Mouse (Mus musculus): ENCODE measurements around the gene Tamm41. TPM values are rescaled to one million over a fixed set of nuclear protein-coding genes. Genes with fewer than 3 reads are reported as not detected.

Tamm41 gene
- polyA plus RNA-seq, 1 experiment from 2014 or later = 45.0 TPM

DNA sequence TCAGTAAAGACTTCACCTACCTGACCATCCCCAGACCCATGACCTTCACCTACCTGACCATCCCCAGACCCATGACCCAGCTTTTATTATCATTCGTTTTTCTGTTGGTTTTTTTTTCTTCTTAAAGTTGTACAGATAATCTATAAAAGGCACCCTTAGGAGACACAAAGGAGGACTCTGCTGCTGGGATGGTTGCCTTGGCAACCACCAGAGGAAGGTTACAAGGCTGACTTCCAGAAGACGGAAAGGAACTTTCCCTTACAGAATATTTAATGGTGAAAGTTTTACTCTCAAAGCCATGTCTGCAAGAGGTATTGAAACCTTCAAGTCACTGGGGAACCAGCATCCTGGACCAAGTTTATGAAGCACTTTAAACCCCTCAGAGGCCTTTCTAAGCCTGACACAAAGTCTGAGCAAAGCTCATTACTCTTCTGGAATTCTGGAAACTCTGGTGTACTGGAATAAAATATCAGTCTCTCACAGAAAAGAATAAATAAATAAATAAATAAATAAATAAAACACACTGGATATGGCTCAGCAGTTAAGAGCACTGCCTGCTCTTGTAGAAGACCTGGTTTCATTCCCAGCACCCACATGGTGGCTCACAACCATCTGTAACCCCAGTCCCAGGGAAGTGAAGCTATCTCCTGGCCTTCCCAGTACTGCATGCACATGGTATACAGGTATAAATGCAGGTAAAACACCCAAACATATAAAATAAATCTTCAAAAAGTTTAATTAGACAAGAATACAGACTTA is 71.1 kb downstream of the Tamm41 start:
- Histone ChIP-seq H3K36me3 (ENCODE audit: control insufficient read depth, insufficient read depth, low read length) (no peaks in the 10 kb centered on the region), H3K9ac (ENCODE audit: low read depth, low read length) (no peak overlapping the region), H3K27ac (ENCODE audit: low read depth, low read length) (no peak overlapping the region), H3K4me2 (no peak overlapping the region), H3K4me3 (ENCODE audit: low read depth, low read length) (no peak overlapping the region), H3K4me1 (ENCODE audit: control insufficient read depth, insufficient read depth, low read length) (peaks cover 10% of the 10 kb centered on the region), H3K27me3 (ENCODE audit: control insufficient read depth, insufficient read depth, low read length) (peaks cover 35% of the 10 kb centered on the region), H3K9me3 (replicated peaks; ENCODE audit: control insufficient read depth, low read length) (peaks cover 3% of the 10 kb centered on the region; the same call in 1 of the 2 replicates)
- 42% methylated on average over 2 of the region's 2 CpGs for WGBS (ENCODE audit: insufficient replicate concordance)
- ATAC-seq (replicated peaks; ENCODE audit: insufficient number of reproducible peaks, low FRiP score, low TSS enrichment) = no peak

DNA sequence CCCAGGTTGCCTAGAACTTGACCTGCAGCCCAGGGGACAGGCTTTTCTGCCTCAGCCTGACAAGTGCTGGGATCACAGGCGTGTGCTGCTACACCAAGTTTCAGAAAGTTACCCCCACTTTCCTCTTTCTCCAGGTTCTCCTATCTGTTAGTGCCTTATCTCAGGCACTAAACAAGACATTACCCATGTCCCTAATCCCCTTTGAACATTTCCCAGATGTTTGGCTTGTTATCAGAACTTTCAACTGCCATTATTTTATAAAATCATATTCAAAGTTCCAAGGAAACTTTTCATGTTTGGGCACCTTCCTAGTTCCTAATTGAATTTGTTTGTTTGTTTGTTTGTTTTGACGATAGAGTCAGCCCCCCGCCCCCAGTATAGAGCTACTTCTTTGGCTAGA is 71.9 kb downstream of the Tamm41 start:
- 57% methylated on average over 3 of the region's 3 CpGs for WGBS (ENCODE audit: insufficient replicate concordance)
- no peak overlapping the region for H3K4me3 ChIP-seq (ENCODE audit: low read depth, low read length)
- ATAC-seq (replicated peaks; ENCODE audit: insufficient number of reproducible peaks, low FRiP score, low TSS enrichment) = no peak
- no peaks in the 10 kb centered on the region for H3K36me3 ChIP-seq (ENCODE audit: control insufficient read depth, insufficient read depth, low read length)
- no peak overlapping the region for H3K9ac ChIP-seq (ENCODE audit: low read depth, low read length)
- H3K9me3 ChIP-seq (replicated peaks; ENCODE audit: control insufficient read depth, low read length) = peaks cover 1% of the 10 kb centered on the region; the same call in 1 of the 2 replicates
- H3K27me3 ChIP-seq (ENCODE audit: control insufficient read depth, insufficient read depth, low read length) = peaks cover 35% of the 10 kb centered on the region
- H3K27ac ChIP-seq (ENCODE audit: low read depth, low read length) = no peak overlapping the region
- no peak overlapping the region for H3K4me2 ChIP-seq
- peaks cover 10% of the 10 kb centered on the region for H3K4me1 ChIP-seq (ENCODE audit: control insufficient read depth, insufficient read depth, low read length)

DNA sequence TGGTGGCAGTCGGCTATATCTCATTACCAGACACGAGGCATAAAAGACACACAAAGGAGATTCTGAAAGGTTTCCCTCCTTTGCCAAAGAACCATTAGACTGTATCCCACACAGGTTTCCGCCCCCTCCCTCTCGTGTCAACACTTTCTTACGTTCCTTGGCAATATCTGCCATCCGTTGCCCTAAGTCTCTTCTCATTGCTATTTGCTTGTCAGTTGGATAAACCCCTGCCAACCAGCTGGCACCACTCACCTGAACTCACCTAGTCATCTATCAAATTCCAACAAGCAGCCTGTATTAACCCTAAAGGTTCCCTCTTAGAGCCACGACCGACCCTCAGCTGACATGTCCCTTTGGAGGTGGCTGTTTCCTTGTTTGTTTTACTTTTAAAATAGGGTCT is 72.3 kb downstream of the Tamm41 start:
- no peak for ATAC-seq (replicated peaks; ENCODE audit: insufficient number of reproducible peaks, low FRiP score, low TSS enrichment)
- H3K4me2 ChIP-seq = no peak overlapping the region
- peaks cover 34% of the 10 kb centered on the region for H3K27me3 ChIP-seq (ENCODE audit: control insufficient read depth, insufficient read depth, low read length)
- no peak overlapping the region for H3K4me3 ChIP-seq (ENCODE audit: low read depth, low read length)
- WGBS (ENCODE audit: insufficient replicate concordance) = 62% methylated on average over 8 of the region's 8 CpGs
- H3K4me1 ChIP-seq (ENCODE audit: control insufficient read depth, insufficient read depth, low read length) = peaks cover 10% of the 10 kb centered on the region
- no peak overlapping the region for H3K9ac ChIP-seq (ENCODE audit: low read depth, low read length)
- H3K9me3 ChIP-seq (replicated peaks; ENCODE audit: control insufficient read depth, low read length) = no peaks in the 10 kb centered on the region
- H3K27ac ChIP-seq (ENCODE audit: low read depth, low read length) = no peak overlapping the region
- no peaks in the 10 kb centered on the region for H3K36me3 ChIP-seq (ENCODE audit: control insufficient read depth, insufficient read depth, low read length)

DNA sequence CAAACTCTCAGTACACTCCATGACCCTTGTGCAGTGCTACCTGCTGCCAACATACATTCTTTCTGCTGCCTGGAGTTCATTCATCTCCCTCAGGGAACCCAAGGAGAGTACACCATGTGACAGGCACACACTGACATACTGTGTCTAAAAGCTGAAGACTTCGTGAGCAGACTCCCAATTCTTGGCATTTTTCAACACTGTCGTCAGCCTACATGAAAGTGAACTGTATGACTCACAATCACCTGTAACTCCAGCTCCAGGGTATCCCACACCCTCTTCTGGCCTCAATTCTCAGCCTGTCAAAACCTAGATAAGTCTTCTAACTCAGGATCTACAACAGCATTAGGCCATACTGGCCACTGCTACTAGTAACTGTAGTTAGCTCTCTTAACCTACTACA is 73.4 kb downstream of the Tamm41 start:
- peaks cover 2% of the 10 kb centered on the region for H3K4me1 ChIP-seq (ENCODE audit: control insufficient read depth, insufficient read depth, low read length)
- no peak overlapping the region for H3K27ac ChIP-seq (ENCODE audit: low read depth, low read length)
- no peak overlapping the region for H3K9ac ChIP-seq (ENCODE audit: low read depth, low read length)
- no peak for ATAC-seq (replicated peaks; ENCODE audit: insufficient number of reproducible peaks, low FRiP score, low TSS enrichment)
- H3K36me3 ChIP-seq (ENCODE audit: control insufficient read depth, insufficient read depth, low read length) = no peaks in the 10 kb centered on the region
- no peak overlapping the region for H3K4me3 ChIP-seq (ENCODE audit: low read depth, low read length)
- H3K4me2 ChIP-seq = no peak overlapping the region
- peaks cover 25% of the 10 kb centered on the region for H3K27me3 ChIP-seq (ENCODE audit: control insufficient read depth, insufficient read depth, low read length)
- no peaks in the 10 kb centered on the region for H3K9me3 ChIP-seq (replicated peaks; ENCODE audit: control insufficient read depth, low read length)
- 61% methylated on average over 2 of the region's 2 CpGs for WGBS (ENCODE audit: insufficient replicate concordance)

DNA sequence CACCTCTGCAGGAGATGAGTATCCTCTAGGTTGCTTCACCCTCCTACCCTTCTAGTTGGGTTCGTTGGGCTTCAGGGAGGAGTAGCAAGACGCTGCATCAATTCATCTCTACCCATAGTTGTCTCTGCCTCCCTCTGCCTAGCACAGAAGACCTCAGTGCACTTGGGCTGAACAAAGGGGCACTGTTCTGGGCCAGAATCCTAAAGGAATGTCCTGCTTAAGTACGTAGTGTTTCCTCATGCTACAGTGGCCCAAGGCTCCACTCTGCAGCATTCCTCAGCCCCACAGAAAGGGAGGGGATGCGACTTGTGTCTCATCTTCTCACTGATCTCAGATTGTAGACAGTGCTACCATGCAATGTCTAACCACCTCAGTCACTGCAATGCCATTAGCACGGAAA is 74.0 kb downstream of the Tamm41 start:
- H3K4me3 ChIP-seq (ENCODE audit: low read depth, low read length) = no peak overlapping the region
- no peak overlapping the region for H3K9ac ChIP-seq (ENCODE audit: low read depth, low read length)
- H3K9me3 ChIP-seq (replicated peaks; ENCODE audit: control insufficient read depth, low read length) = no peaks in the 10 kb centered on the region
- ATAC-seq (replicated peaks; ENCODE audit: insufficient number of reproducible peaks, low FRiP score, low TSS enrichment) = no peak
- no peaks in the 10 kb centered on the region for H3K36me3 ChIP-seq (ENCODE audit: control insufficient read depth, insufficient read depth, low read length)
- 54% methylated on average over 5 of the region's 5 CpGs for WGBS (ENCODE audit: insufficient replicate concordance)
- H3K4me1 ChIP-seq (ENCODE audit: control insufficient read depth, insufficient read depth, low read length) = no peaks in the 10 kb centered on the region
- H3K4me2 ChIP-seq = no peak overlapping the region
- H3K27ac ChIP-seq (ENCODE audit: low read depth, low read length) = no peak overlapping the region
- peaks cover 22% of the 10 kb centered on the region for H3K27me3 ChIP-seq (ENCODE audit: control insufficient read depth, insufficient read depth, low read length)

DNA sequence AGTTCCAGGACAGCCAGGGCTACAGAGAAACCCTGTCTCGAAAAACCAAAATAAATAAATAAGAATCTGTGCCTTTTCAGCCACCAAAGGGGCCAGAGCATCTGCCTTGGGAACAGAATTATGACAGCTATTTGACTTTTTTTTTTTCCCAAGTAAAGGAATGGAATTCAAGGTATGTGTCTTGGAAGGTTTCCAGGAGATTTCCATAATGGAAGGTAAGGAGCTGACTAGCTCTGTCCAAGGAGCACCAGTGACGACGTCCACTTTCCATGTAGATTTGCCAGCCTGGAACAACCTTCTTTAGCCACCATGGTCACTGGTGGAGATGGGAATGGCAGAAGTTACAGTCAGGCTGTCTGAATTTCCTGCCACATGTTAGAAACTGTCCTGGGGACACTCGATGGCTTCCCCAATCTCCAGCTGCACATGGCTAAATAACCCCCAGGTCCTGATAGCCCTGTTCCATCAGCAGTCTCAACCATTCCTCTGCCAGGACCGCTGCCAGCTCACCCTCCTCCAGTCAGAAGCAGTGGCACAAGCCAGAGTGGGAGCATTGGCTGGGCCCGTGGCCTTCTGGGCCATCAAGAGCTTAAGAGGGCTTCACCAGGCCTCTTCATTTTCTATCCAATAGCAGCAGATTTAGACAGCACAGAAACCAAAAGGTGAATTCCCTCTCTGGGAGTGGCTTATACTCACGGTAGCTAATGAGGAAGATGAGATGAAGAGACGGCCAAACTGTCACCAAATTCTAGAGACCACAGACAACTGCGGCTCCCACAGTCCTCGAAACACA is 76.2 kb downstream of the Tamm41 start:
- WGBS (ENCODE audit: insufficient replicate concordance) = 67% methylated on average over 10 of the region's 10 CpGs
- Histone ChIP-seq H3K27me3 (ENCODE audit: control insufficient read depth, insufficient read depth, low read length) (peaks cover 7% of the 10 kb centered on the region), H3K4me3 (ENCODE audit: low read depth, low read length) (no peak overlapping the region), H3K9ac (ENCODE audit: low read depth, low read length) (no peak overlapping the region), H3K27ac (ENCODE audit: low read depth, low read length) (no peak overlapping the region), H3K9me3 (replicated peaks; ENCODE audit: control insufficient read depth, low read length) (no peaks in the 10 kb centered on the region), H3K36me3 (ENCODE audit: control insufficient read depth, insufficient read depth, low read length) (no peaks in the 10 kb centered on the region), H3K4me2 (no peak overlapping the region), H3K4me1 (ENCODE audit: control insufficient read depth, insufficient read depth, low read length) (no peaks in the 10 kb centered on the region)
- ATAC-seq (replicated peaks; ENCODE audit: insufficient number of reproducible peaks, low FRiP score, low TSS enrichment) = no peak

DNA sequence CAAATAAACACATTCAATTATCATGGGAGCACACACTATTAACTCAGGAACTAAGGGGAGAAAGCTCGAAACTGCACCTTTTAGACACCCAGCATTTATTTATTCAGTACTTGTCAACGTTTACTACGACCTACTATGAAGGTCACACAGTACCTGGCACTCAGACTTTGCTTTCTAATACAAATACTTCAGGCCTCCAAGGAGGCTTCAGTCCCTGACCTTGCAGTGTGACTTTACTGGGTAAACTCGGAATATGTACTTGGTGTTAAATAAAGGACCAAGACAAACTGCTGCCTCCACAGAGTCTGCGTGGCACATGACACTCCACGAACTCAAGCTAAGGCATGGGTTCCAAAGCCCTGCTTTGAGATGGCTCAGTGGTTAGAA is 78.7 kb downstream of the Tamm41 start:
- ATAC-seq (replicated peaks; ENCODE audit: insufficient number of reproducible peaks, low FRiP score, low TSS enrichment) = no peak
- H3K9ac ChIP-seq (ENCODE audit: low read depth, low read length) = no peak overlapping the region
- no peaks in the 10 kb centered on the region for H3K9me3 ChIP-seq (replicated peaks; ENCODE audit: control insufficient read depth, low read length)
- no peaks in the 10 kb centered on the region for H3K4me1 ChIP-seq (ENCODE audit: control insufficient read depth, insufficient read depth, low read length)
- 83% methylated on average over 6 of the region's 6 CpGs for whole genome bisulfite sequencing (ENCODE audit: insufficient replicate concordance)
- no peak overlapping the region for H3K4me2 ChIP-seq
- no peak overlapping the region for H3K27ac ChIP-seq (ENCODE audit: low read depth, low read length)
- H3K4me3 ChIP-seq (ENCODE audit: low read depth, low read length) = no peak overlapping the region
- no peaks in the 10 kb centered on the region for H3K27me3 ChIP-seq (ENCODE audit: control insufficient read depth, insufficient read depth, low read length)
- H3K36me3 ChIP-seq (ENCODE audit: control insufficient read depth, insufficient read depth, low read length) = no peaks in the 10 kb centered on the region

DNA sequence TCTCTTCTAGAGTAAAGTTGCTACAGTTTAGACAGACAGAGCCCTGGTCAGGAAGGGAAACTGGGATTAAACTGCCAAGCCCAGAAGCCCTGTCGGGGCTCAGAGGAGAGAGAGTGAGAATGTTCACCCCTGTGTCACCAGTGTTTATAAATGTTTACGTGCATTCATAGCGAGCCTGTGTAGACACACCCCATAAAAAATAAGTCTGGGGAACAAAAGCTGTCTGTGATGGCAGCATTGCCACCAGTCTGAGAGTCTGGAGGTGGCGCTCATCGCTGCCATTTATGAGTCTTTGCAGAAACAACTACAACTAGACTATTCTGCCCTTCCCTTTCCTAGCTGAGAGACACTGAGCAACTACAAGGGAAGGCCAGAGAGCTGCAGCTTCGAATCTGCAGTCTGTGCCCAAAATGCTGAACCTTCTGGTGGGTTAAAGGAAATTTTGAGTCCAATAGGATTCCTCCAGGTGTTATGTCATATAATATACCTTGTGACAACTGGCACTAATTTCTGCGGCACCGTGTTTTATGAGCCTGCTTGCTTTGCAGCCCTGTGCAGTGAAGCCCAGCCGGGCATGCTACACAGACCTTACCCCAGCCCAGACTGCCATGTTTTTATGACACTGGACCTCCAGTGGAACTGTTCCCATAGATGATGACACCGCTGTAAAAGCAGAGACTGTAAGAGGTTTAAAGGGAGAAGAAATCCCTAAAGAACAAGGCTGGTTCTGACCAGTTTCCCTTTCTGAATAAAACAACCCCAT is 79.2 kb downstream of the Tamm41 start:
- no peak overlapping the region for H3K4me3 ChIP-seq (ENCODE audit: low read depth, low read length)
- no peak for ATAC-seq (replicated peaks; ENCODE audit: insufficient number of reproducible peaks, low FRiP score, low TSS enrichment)
- no peak overlapping the region for H3K9ac ChIP-seq (ENCODE audit: low read depth, low read length)
- no peaks in the 10 kb centered on the region for H3K36me3 ChIP-seq (ENCODE audit: control insufficient read depth, insufficient read depth, low read length)
- H3K9me3 ChIP-seq (replicated peaks; ENCODE audit: control insufficient read depth, low read length) = no peaks in the 10 kb centered on the region
- H3K27me3 ChIP-seq (ENCODE audit: control insufficient read depth, insufficient read depth, low read length) = no peaks in the 10 kb centered on the region
- H3K4me2 ChIP-seq = no peak overlapping the region
- WGBS (ENCODE audit: insufficient replicate concordance) = 75% methylated on average over 10 of the region's 10 CpGs
- H3K4me1 ChIP-seq (ENCODE audit: control insufficient read depth, insufficient read depth, low read length) = no peaks in the 10 kb centered on the region
- H3K27ac ChIP-seq (ENCODE audit: low read depth, low read length) = no peak overlapping the region
